Mouse (Mus musculus): ENCODE measurements at regions not wholly inside any gene's neighbourhood (a gene's known extent, or its start where the extent isn't known, plus 50 kb on each side); places are given as distances from the start of the nearest gene placed in this dataset.

- DNase-seq (ENCODE audit: low spot score), result peak; percentile 14
- no peaks in the 10 kb centered on the region for H3K4me1 ChIP-seq (ENCODE audit: insufficient read depth, low read length)
- H3K4me2 ChIP-seq (ENCODE audit: low read depth, low read length), result no peak overlapping the region
- TF ChIP-seq CTCF (IDR thresholded peaks at IDR 0.05; ENCODE audit: low read depth), result peak; percentile 54
- H3K27ac ChIP-seq, result no peak overlapping the region
- no peak for ATAC-seq
- no peaks in the 10 kb centered on the region for H3K9me3 ChIP-seq (ENCODE audit: low read length)
- H3K36me3 ChIP-seq (ENCODE audit: insufficient read depth, low read length), result no peaks in the 10 kb centered on the region
- H3K4me3 ChIP-seq (ENCODE audit: low read length), result no peak overlapping the region
- no peaks in the 10 kb centered on the region for H3K27me3 ChIP-seq (ENCODE audit: insufficient read depth, low read length)
- H3K9ac ChIP-seq (replicated peaks; ENCODE audit: low read length), result no peak overlapping the region
- WGBS, result 84% methylated on average over 1 of the region's 1 CpGs
Observed at GRCm38 (mm10) chr14:84257671-84258070, 185.7 kb upstream of the Pcdh17 start.

GRCm38 (mm10) chr14:84258633-84259032 is 184.7 kb upstream of the Pcdh17 start:
- no peak overlapping the region for H3K27ac ChIP-seq

GRCm38 (mm10) chr14:84263936-84264335 is 179.4 kb upstream of the Pcdh17 start:
- no peak overlapping the region for H3K9ac ChIP-seq (replicated peaks; ENCODE audit: low read length)
- no peaks in the 10 kb centered on the region for H3K4me1 ChIP-seq (ENCODE audit: insufficient read depth, low read length)
- H3K27ac ChIP-seq, result no peak overlapping the region
- H3K27me3 ChIP-seq (ENCODE audit: insufficient read depth, low read length), result no peaks in the 10 kb centered on the region
- WGBS, result 73% methylated on average over 1 of the region's 1 CpGs
- no peak for TF ChIP-seq CTCF (IDR thresholded peaks at IDR 0.05; ENCODE audit: low read depth)
- ATAC-seq (no peak), DNase-seq (ENCODE audit: low spot score) (no peak)
- H3K36me3 ChIP-seq (ENCODE audit: insufficient read depth, low read length), result no peaks in the 10 kb centered on the region
- H3K4me3 ChIP-seq (ENCODE audit: low read length), result no peak overlapping the region
- no peaks in the 10 kb centered on the region for H3K9me3 ChIP-seq (ENCODE audit: low read length)
- H3K4me2 ChIP-seq (ENCODE audit: low read depth, low read length), result no peak overlapping the region

More at GRCm38 (mm10) chr14:84258633-84259032, 184.7 kb upstream of the Pcdh17 start:
- no peak for TF ChIP-seq CTCF (IDR thresholded peaks at IDR 0.05; ENCODE audit: low read depth)
- 49% methylated on average over 2 of the region's 2 CpGs for WGBS
- Histone ChIP-seq H3K9me3 (ENCODE audit: low read length) (no peaks in the 10 kb centered on the region), H3K4me2 (ENCODE audit: low read depth, low read length) (no peak overlapping the region), H3K4me3 (ENCODE audit: low read length) (no peak overlapping the region), H3K27me3 (ENCODE audit: insufficient read depth, low read length) (no peaks in the 10 kb centered on the region), H3K9ac (replicated peaks; ENCODE audit: low read length) (no peak overlapping the region), H3K4me1 (ENCODE audit: insufficient read depth, low read length) (no peaks in the 10 kb centered on the region), H3K36me3 (ENCODE audit: insufficient read depth, low read length) (no peaks in the 10 kb centered on the region)
- no peak for ATAC-seq
- DNase-seq (ENCODE audit: low spot score), result no peak

- ATAC-seq, result no peak
- WGBS, result 91% methylated on average over 7 of the region's 7 CpGs
- H3K9ac ChIP-seq (replicated peaks; ENCODE audit: low read length), result no peak overlapping the region
- no peak for DNase-seq (ENCODE audit: low spot score)
- no peaks in the 10 kb centered on the region for H3K27me3 ChIP-seq (ENCODE audit: insufficient read depth, low read length)
- no peak overlapping the region for H3K4me3 ChIP-seq (ENCODE audit: low read length)
- no peak for TF ChIP-seq CTCF (IDR thresholded peaks at IDR 0.05; ENCODE audit: low read depth)
- H3K4me1 ChIP-seq (ENCODE audit: insufficient read depth, low read length), result no peaks in the 10 kb centered on the region
- H3K9me3 ChIP-seq (ENCODE audit: low read length), result no peaks in the 10 kb centered on the region
- no peak overlapping the region for H3K4me2 ChIP-seq (ENCODE audit: low read depth, low read length)
- H3K36me3 ChIP-seq (ENCODE audit: insufficient read depth, low read length), result no peaks in the 10 kb centered on the region
- H3K27ac ChIP-seq, result no peak overlapping the region
Observed at GRCm38 (mm10) chr14:84266217-84266616, 177.1 kb upstream of the Pcdh17 start.

- H3K4me3 ChIP-seq (ENCODE audit: low read length), result no peak overlapping the region
- H3K27me3 ChIP-seq (ENCODE audit: insufficient read depth, low read length), result no peaks in the 10 kb centered on the region
- H3K4me1 ChIP-seq (ENCODE audit: insufficient read depth, low read length), result no peaks in the 10 kb centered on the region
- TF ChIP-seq CTCF (IDR thresholded peaks at IDR 0.05; ENCODE audit: low read depth), result no peak
- no peak overlapping the region for H3K4me2 ChIP-seq (ENCODE audit: low read depth, low read length)
- no peaks in the 10 kb centered on the region for H3K36me3 ChIP-seq (ENCODE audit: insufficient read depth, low read length)
- no peak overlapping the region for H3K9ac ChIP-seq (replicated peaks; ENCODE audit: low read length)
- no peaks in the 10 kb centered on the region for H3K9me3 ChIP-seq (ENCODE audit: low read length)
- no peak for ATAC-seq
- H3K27ac ChIP-seq, result no peak overlapping the region
- DNase-seq (ENCODE audit: low spot score), result no peak
- WGBS, result 68% methylated on average over 6 of the region's 6 CpGs
Observed at GRCm38 (mm10) chr14:84283440-84284203, 159.7 kb upstream of the Pcdh17 start.

GRCm38 (mm10) chr14:84320738-84321137 is 122.6 kb upstream of the Pcdh17 start:
- Histone ChIP-seq H3K9me3 (ENCODE audit: low read length) (no peaks in the 10 kb centered on the region), H3K27me3 (ENCODE audit: insufficient read depth, low read length) (no peaks in the 10 kb centered on the region), H3K9ac (replicated peaks; ENCODE audit: low read length) (no peak overlapping the region), H3K4me3 (ENCODE audit: low read length) (no peak overlapping the region), H3K27ac (no peak overlapping the region), H3K4me1 (ENCODE audit: insufficient read depth, low read length) (no peaks in the 10 kb centered on the region), H3K36me3 (ENCODE audit: insufficient read depth, low read length) (no peaks in the 10 kb centered on the region), H3K4me2 (ENCODE audit: low read depth, low read length) (no peak overlapping the region)
- no peak for TF ChIP-seq CTCF (IDR thresholded peaks at IDR 0.05; ENCODE audit: low read depth)
- ATAC-seq (no peak), DNase-seq (ENCODE audit: low spot score) (no peak)
- 67% methylated on average over 1 of the region's 1 CpGs for WGBS

GRCm38 (mm10) chr14:84339604-84340003 is 103.8 kb upstream of the Pcdh17 start:
- H3K4me1 ChIP-seq (ENCODE audit: insufficient read depth, low read length), result no peaks in the 10 kb centered on the region
- 36% methylated on average over 2 of the region's 2 CpGs for WGBS
- no peak overlapping the region for H3K4me2 ChIP-seq (ENCODE audit: low read depth, low read length)
- DNase-seq (ENCODE audit: low spot score), result no peak
- H3K27ac ChIP-seq, result no peak overlapping the region
- H3K4me3 ChIP-seq (ENCODE audit: low read length), result no peak overlapping the region
- no peaks in the 10 kb centered on the region for H3K36me3 ChIP-seq (ENCODE audit: insufficient read depth, low read length)
- H3K9ac ChIP-seq (replicated peaks; ENCODE audit: low read length), result no peak overlapping the region
- ATAC-seq, result no peak
- TF ChIP-seq CTCF (IDR thresholded peaks at IDR 0.05; ENCODE audit: low read depth), result no peak
- no peaks in the 10 kb centered on the region for H3K9me3 ChIP-seq (ENCODE audit: low read length)
- H3K27me3 ChIP-seq (ENCODE audit: insufficient read depth, low read length), result no peaks in the 10 kb centered on the region
